Mouse (Mus musculus) frontal cortex, postnatal 36 days (tissue): ENCODE data around the gene Dyrk4.

Source experiments
- DNase-seq, 2 experiments: peaks; one replicate each; pipeline ENCODE4 v3.0.0; 2022; ENCODE audit warnings: low spot score in 2 of 2

The Dyrk4 gene

GRCm38 (mm10) chr6:126921111-126921881, at the start of gene Dyrk4:
Gene Dyrk4, minus strand, starts transcription at chr6:126921839.
- peak in 1 of 2 experiments; percentile 8 for DNase-seq

- peak in 1 of 2 experiments; percentile 13 for DNase-seq
Observed at GRCm38 (mm10) chr6:126966241-126967026, 44.8 kb upstream of the Dyrk4 start.

GRCm38 (mm10) chr6:126963426-126963825, 41.8 kb upstream of the Dyrk4 start:
- no peak for DNase-seq

GRCm38 (mm10) chr6:126962709-126963108, 41.1 kb upstream of the Dyrk4 start:
- DNase-seq, result no peak

- DNase-seq, result no peak
Observed at GRCm38 (mm10) chr6:126961371-126962018, 39.9 kb upstream of the Dyrk4 start.

- peak; percentile 67 to 76 for DNase-seq
Observed at GRCm38 (mm10) chr6:126955734-126956133, 34.1 kb upstream of the Dyrk4 start.

GRCm38 (mm10) chr6:126948336-126948735, 26.7 kb upstream of the Dyrk4 start:
- DNase-seq, result no peak

- DNase-seq, result no peak
Observed at GRCm38 (mm10) chr6:126940451-126940850, 18.8 kb upstream of the Dyrk4 start.

- DNase-seq, result peak; percentile 96 to 97
Observed at GRCm38 (mm10) chr6:126939487-126940171, 18.0 kb upstream of the Dyrk4 start, which contains the start of the genes Rad51ap1 and D6Wsu163e. Gene Rad51ap1, minus strand, starts transcription at chr6:126939587. Gene D6Wsu163e, plus strand, starts transcription at chr6:126939962.

GRCm38 (mm10) chr6:126938853-126939486, 17.3 kb upstream of the Dyrk4 start:
- DNase-seq, result no peak

- no peak for DNase-seq
Observed at GRCm38 (mm10) chr6:126938047-126938446, 16.4 kb upstream of the Dyrk4 start.

GRCm38 (mm10) chr6:126932896-126933295, 11.3 kb upstream of the Dyrk4 start:
- DNase-seq, result no peak

- DNase-seq, result no peak
Observed at GRCm38 (mm10) chr6:126914928-126915327, 6.7 kb downstream of the Dyrk4 start.

GRCm38 (mm10) chr6:126910727-126911126, 10.9 kb downstream of the Dyrk4 start:
- no peak for DNase-seq

- no peak for DNase-seq
Observed at GRCm38 (mm10) chr6:126907876-126908275, 13.8 kb downstream of the Dyrk4 start.

- no peak for DNase-seq
Observed at GRCm38 (mm10) chr6:126907378-126907777, 14.3 kb downstream of the Dyrk4 start.

- no peak for DNase-seq
Observed at GRCm38 (mm10) chr6:126877118-126877517, 44.5 kb downstream of the Dyrk4 start.

- DNase-seq, result no peak
Observed at GRCm38 (mm10) chr6:126852881-126853280, 68.8 kb downstream of the Dyrk4 start, which contains the start of gene Akap3. Gene Akap3, plus strand, starts transcription at chr6:126853098.

GRCm38 (mm10) chr6:126848712-126849704, 72.6 kb downstream of the Dyrk4 start, which contains the start of gene Ndufa9:
Gene Ndufa9, minus strand, starts transcription at chr6:126849136.
- peak; percentile 96 to 97 for DNase-seq

GRCm38 (mm10) chr6:126836628-126837027, 85.0 kb downstream of the Dyrk4 start:
- no peak for DNase-seq
